Comparison of ENCODE assay signal across 14 mouse cellular contexts in the genomic region with DNA sequence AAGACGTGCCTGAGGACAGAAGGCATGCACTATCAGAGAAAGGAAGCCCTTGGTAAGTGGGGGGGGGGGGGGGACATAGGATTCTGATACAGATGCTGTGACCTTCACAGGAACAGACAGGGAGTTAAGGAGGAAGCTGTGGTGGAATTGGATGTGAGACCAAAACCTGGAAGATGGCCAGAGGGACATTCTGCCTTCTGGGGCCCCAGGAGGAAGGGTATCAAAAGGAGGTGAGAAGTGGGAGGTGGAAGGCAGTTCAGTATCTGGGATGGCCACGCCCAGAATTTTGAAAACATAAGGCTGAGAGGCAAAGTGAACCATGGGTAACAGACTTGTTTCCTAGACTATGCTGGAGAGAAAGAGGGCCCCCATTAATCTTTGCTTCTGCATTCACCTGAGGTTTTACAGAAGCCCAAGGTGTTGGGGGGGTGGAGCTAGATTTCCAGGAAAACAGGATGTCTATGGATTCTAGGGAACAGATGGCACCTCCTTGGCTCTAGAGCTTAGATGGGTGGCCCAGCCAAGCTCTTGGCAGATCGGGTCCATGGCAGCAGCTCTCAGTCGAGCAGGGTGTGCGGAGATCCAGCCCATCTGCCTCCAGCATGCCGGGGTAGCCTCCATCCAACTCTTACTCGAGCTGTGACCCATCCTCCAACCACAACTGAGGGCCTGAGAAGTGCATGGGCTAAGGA. TPM values are rescaled to one million over a fixed set of nuclear protein-coding genes. Genes with fewer than 3 reads are reported as not detected.
DNase-seq lines count a peak whose midpoint lies in the region; ATAC-seq and TF ChIP-seq lines count a peak whose summit lies in the region.
"Had no signal": no experiment of that assay in that cellular context is flagged by ENCODE, and none has a peak within 500 bp of the region (broad histone marks: within the 10 kb centered on the region; RNA-seq: fewer than 3 reads in every experiment).

No protein-coding gene starts in this region.

- intact Hi-C loops in gastrocnemius, adult 2 months (cut with DNase I) = no loop called here

- H3K9me3 ChIP-seq in forebrain, postnatal 0 days (ENCODE audit: low read length) = no peaks in the 10 kb centered on the region
- no peaks in the 10 kb centered on the region for H3K9me3 ChIP-seq in heart, embryonic 11.5 days (replicated peaks; ENCODE audit: control insufficient read depth, low read length)
- H3K9me3 ChIP-seq: neural tube, embryonic 12.5 days; stomach, embryonic 15.5 days had no signal

- ATAC-seq in frontal cortex, adult (ENCODE audit: low TSS enrichment) = peak; percentile 64
- peak; percentile 79 for ATAC-seq in forebrain, postnatal 0 days
- no peak for ATAC-seq in heart, embryonic 11.5 days (replicated peaks; ENCODE audit: insufficient number of reproducible peaks, low FRiP score, low TSS enrichment)

- no peak for TF ChIP-seq CTCF in forebrain, postnatal 0 days (IDR thresholded peaks at IDR 0.05; ENCODE audit: low read depth)
- TF ChIP-seq CTCF in gastrocnemius, adult 2 months (IDR thresholded peaks at IDR 0.05) = no peak

- H3K36me3 ChIP-seq in forebrain, postnatal 0 days (ENCODE audit: insufficient read depth) = no peaks in the 10 kb centered on the region
- H3K36me3 ChIP-seq in heart, embryonic 11.5 days (ENCODE audit: control insufficient read depth, insufficient read depth, low read length) = no peaks in the 10 kb centered on the region
- H3K36me3 ChIP-seq: neural tube, embryonic 12.5 days; stomach, embryonic 15.5 days had no signal

- DNase-seq in frontal cortex, postnatal 14 days (ENCODE audit: low spot score in 2 of 2) = no peak
- DNase-seq in lung, postnatal 14 days = peak; percentile 13
- DNase-seq in lung, postnatal 25 days (ENCODE audit: low spot score) = no peak
- peak; percentile 83 to 88 for DNase-seq in cerebellum, adult 18-20 months
- DNase-seq in forebrain, postnatal 0 days = peak; percentile 80
- no peak for DNase-seq in gastrocnemius, adult 2 months
- DNase-seq: kidney, adult 11 months; kidney, postnatal 36 days; midbrain, embryonic 14.5 days had no signal

- H3K4me1 ChIP-seq in forebrain, postnatal 0 days (ENCODE audit: insufficient read depth) = peaks cover 41% of the 10 kb centered on the region
- H3K4me1 ChIP-seq in heart, embryonic 11.5 days (ENCODE audit: control insufficient read depth, insufficient read depth, low read length) = peaks cover 4% of the 10 kb centered on the region; the same call in 1 of the 2 replicates

- no peak overlapping the region for H3K27ac ChIP-seq in forebrain, postnatal 0 days (ENCODE audit: low read depth, low read length)
- no peak overlapping the region for H3K27ac ChIP-seq in heart, embryonic 11.5 days (ENCODE audit: low read depth, low read length)
- H3K27ac ChIP-seq in gastrocnemius, adult 2 months = no peak overlapping the region
- H3K27ac ChIP-seq: macrophage had no signal

- H3K27me3 ChIP-seq in forebrain, postnatal 0 days (ENCODE audit: insufficient read depth, low read length) = no peaks in the 10 kb centered on the region
- no peaks in the 10 kb centered on the region for H3K27me3 ChIP-seq in heart, embryonic 11.5 days (ENCODE audit: control insufficient read depth, insufficient read depth, low read length)
- H3K27me3 ChIP-seq: stomach, embryonic 15.5 days had no signal

- no peak overlapping the region for H3K9ac ChIP-seq in forebrain, postnatal 0 days
- H3K9ac ChIP-seq in heart, embryonic 11.5 days (ENCODE audit: low read depth, low read length) = no peak overlapping the region
- H3K9ac ChIP-seq: neural tube, embryonic 12.5 days; stomach, embryonic 15.5 days had no signal

- no peak overlapping the region for H3K4me2 ChIP-seq in forebrain, postnatal 0 days (ENCODE audit: low read depth)
- no peak overlapping the region for H3K4me2 ChIP-seq in heart, embryonic 11.5 days
- H3K4me2 ChIP-seq: neural tube, embryonic 12.5 days; stomach, embryonic 15.5 days had no signal

- WGBS in forebrain, postnatal 0 days = 68% methylated on average over 7 of the region's 7 CpGs
- 64% methylated on average over 7 of the region's 7 CpGs for WGBS in heart, embryonic 11.5 days (ENCODE audit: insufficient replicate concordance)

- no peak overlapping the region for H3K4me3 ChIP-seq in forebrain, postnatal 0 days (ENCODE audit: low read depth, low read length)
- H3K4me3 ChIP-seq in heart, embryonic 11.5 days (ENCODE audit: low read depth, low read length) = no peak overlapping the region
- no peak overlapping the region for H3K4me3 ChIP-seq in gastrocnemius, adult 2 months
- H3K4me3 ChIP-seq: neural tube, embryonic 12.5 days; stomach, embryonic 15.5 days had no signal

RNA-seq across cellular contexts. Expression of gene Nav1, which starts 2.6 kb away (rescaled TPM):
- total RNA-seq in forebrain, postnatal 0 days (2014; rRNA removed) = 67.9 and 85.8 TPM in 2 replicates
- polyA plus RNA-seq in forebrain, postnatal 0 days (2015; fragmentation: Nextera tagmentation; extraction: Ambion mirVana) = 19.7 and 35.5 TPM in 2 replicates
- polyA plus RNA-seq in heart, embryonic 11.5 days (2014; fragmentation: Nextera tagmentation; extraction: Ambion mirVana) = 25.2 and 30.8 TPM in 2 replicates
- 10 to 100 TPM in 1 of 2 experiments, 1 to 10 TPM in 1; 9.7 to 11.5 TPM for total RNA-seq in gastrocnemius, adult 2 months (2021)

Comparison
In these comparisons a context has a peak if more than half of its experiments do, and no peak if none do; other contexts are left out.
1. DNase-seq: peak in lung, postnatal 14 days (single experiment), cerebellum, adult 18-20 months (2 of 2) and forebrain, postnatal 0 days (single experiment); none in frontal cortex, postnatal 14 days (0 of 2), lung, postnatal 25 days (single experiment) and gastrocnemius, adult 2 months (single experiment).